Mouse (Mus musculus): ENCODE measurements at regions not wholly inside any gene's neighbourhood (a gene's known extent, or its start where the extent isn't known, plus 50 kb on each side); places are given as distances from the start of the nearest gene placed in this dataset.

- DNase-seq (ENCODE audit: low spot score in 2 of 2), result no peak
- intact Hi-C loops (cut with DNase I), result no loop called here
Measured at GRCm38 (mm10) chr9:41223406-41223805, 61.9 kb upstream of the Ubash3b start.

GRCm38 (mm10) chr9:41222346-41223015 lies 61.0 kb upstream of the Ubash3b start:
- intact Hi-C loops (cut with DNase I), result no loop called here
- no peak for DNase-seq (ENCODE audit: low spot score in 2 of 2)

DNA sequence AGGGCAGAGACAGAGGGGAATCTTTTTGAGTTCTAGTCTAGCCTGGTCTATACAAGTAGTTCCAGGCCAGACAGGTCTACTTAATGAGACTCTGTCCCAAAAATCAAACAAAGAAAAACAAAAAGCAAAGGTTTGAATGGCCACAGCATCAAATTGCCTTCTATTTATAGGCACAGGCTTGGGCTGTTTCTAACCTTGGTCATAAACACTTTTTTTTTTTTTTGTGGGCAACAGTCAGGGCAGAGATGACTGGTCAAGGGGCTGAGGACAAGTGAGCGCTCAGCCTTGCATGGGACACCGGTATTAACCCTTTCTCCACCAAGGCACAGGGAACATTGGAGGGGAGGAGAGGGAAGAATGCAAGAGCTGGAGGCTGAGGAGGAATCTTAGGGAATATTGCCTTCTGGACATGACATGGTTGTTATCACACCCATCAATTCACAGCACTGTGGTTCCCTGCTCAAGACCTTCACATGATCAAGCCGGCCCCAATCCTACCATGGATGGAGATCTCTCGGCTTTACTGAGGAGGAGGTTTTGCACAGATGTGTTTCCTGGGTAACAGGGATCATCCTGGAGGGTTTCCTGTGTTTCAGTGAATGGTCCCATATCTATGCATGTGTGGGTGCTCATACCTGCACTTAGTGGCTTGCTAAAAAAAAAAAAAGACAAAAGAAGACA lies 59.8 kb upstream of the Ubash3b start:
- intact Hi-C loops (cut with DNase I), result no loop called here
- DNase-seq (ENCODE audit: low spot score in 2 of 2), result no peak

DNA sequence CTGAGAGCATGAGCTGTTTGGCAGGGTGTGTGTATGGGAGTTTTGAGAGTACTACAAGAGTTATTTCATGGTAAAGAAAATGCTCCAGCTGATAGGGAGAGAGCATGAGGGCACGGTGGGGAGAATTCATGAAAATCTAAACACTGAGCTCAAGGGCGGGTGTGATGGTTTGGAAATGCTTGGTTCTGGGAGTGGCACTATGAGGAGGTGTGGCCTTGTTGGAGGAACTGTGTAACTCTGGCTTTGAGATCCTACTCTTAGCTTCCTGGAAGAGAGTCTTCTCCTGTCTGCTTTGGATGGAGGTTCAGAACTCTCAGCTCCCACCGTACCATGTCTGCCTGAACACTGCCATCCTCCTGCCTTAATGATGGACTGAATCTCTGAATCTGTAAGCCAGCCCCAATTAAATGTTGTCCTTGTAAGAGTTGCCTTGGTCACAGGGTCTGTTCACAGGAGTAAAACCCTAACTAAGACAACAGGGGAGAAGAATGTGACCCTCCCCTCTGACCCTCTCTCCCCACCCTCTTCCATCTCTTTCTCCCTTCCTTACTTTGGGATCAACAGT lies 58.7 kb upstream of the Ubash3b start:
- DNase-seq (ENCODE audit: low spot score in 2 of 2), result no peak
- intact Hi-C loops (cut with DNase I), result no loop called here

DNA sequence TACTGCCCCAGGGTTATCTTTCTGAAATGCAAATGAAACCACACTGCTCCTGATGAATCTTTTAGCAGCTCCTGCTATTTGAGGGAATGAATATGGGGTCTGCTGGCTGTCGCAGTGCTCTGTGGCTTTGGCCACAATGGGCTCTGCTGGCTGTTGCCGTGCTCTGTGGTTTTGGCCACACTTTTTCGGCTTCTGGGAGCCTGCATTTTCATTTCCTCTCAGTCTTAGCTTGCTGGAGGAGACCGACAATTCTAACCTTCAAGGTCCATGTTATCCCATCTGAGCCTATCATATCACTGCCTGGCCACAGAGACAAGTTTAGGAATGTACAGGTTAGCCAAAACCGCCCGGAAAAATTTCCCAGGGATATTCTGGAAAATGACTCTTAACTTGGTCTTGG lies 57.2 kb upstream of the Ubash3b start:
- DNase-seq (ENCODE audit: low spot score in 2 of 2), result no peak
- intact Hi-C loops (cut with DNase I), result no loop called here

- no peak for DNase-seq (ENCODE audit: low spot score in 2 of 2)
- intact Hi-C loops (cut with DNase I), result no loop called here
Measured at GRCm38 (mm10) chr9:41216248-41216647, 54.8 kb upstream of the Ubash3b start.

DNA sequence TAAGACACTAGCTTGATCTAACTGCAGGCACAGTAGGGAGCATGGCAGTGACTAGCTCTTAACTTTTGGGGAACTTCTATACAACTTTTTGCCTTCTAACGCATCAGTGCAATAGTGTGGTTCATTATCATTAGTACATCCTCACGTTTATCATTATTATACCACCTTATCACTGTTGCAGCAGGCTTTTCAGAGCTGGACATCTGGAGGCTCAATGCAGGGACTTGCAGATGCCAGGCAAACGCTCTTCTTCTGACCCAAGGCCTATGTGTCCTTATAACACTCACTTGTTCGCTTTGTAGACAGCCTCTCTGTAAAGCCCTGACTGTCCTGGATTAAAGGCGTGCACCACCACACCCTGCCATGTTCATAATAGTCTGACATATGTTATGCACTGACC lies 53.5 kb upstream of the Ubash3b start:
- no peak for DNase-seq (ENCODE audit: low spot score in 2 of 2)
- intact Hi-C loops (cut with DNase I), result no loop called here

DNA sequence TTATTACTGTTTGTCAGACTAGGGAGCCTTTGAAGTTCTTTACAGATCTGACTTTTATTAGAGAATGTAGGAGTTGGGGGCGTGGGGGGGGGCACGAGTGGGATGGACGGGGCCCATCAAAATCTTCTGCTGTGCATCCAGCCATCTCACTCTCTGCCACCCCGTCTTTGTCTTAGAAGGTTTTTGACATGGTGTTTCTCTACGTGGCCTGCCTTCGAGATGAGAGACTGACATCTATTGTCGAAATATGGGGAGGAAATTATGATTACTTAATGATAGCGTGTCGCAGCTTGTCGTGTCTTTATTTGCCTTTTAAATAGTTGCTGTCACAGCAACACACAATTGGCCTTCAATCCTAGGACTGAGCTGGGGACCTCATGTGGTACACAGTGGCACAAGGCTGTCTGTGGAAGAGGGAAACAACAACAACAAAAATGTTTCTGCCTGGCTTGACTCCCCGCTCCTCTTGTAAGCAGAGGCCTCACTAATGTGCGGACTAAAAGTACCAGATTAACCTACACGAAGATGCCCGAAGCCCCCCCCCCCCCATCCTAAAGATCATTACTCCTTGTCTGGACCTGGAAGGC lies 51.5 kb upstream of the Ubash3b start:
- DNase-seq (ENCODE audit: low spot score in 2 of 2), result no peak
- intact Hi-C loops (cut with DNase I), result no loop called here

DNA sequence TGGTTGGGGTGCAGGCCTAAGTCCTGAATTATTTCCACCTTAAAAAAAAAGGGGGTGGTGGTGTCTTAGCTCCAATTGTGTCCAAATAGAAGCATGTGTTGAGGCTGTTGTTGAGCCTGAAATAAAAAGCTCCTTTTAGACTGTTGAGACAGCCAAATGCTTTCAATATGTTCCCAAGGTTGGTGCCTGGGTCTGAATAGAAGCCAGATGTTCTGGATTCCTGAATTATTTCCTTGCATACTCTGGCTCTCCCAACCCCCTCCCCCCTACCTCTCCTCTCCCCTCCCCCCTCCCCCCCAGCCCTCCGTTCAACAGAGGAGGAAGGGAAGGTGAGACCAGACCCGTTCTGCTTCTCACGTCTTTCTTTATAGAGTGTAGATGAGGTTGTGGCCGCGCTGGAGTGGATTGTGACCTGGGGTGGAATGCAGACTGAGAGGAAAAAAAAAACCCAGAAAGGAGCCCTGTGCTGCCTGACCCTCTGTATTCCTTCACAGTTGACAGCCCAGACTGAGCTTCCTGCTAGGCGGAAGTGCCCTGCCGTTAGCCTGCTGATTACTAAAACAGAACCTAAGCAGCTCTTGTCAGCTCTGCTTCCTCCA lies 50.9 kb upstream of the Ubash3b start:
- peak in 1 of 2 experiments; percentile 36 for DNase-seq (ENCODE audit: low spot score in 2 of 2)
- intact Hi-C loops (cut with DNase I), result no loop called here

DNA sequence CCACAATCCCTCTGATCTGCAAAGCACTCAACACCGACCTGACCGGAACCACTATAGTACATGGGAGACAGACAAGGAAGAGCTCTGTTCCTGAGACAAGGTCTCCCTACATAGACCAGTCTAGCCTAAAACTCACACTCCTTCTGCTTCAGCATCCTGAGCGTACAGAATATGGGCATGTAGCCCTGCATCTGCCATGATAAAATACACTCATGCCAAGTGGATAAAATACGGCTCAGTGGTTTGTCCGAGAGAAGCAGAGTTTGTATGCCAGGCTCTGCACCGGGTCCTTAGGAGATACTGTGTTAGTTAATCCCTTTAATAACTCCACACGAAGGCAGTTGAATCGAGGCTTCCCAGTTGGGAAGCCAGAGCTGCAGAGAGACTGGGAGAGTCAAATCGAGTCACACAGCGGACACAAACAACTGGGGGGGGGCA lies 50.4 kb upstream of the Ubash3b start:
- intact Hi-C loops (cut with DNase I), result no loop called here
- DNase-seq (ENCODE audit: low spot score in 2 of 2), result no peak

Small RNA genes lying in the stretch of these regions (microRNA-seq; reads per million reads assigned to microRNA genes)
- gene Mir100 (3,669 to 3,964 reads per million in 2 experiments), gene Mir125b-1 (1,197 to 1,379 reads per million in 2 experiments), gene Mirlet7a-2 (105 to 139 reads per million in 2 experiments)

All from left cerebral cortex, postnatal 25 days (tissue).